ENCODE assay signal across 8 mouse cellular contexts in the genomic region with DNA sequence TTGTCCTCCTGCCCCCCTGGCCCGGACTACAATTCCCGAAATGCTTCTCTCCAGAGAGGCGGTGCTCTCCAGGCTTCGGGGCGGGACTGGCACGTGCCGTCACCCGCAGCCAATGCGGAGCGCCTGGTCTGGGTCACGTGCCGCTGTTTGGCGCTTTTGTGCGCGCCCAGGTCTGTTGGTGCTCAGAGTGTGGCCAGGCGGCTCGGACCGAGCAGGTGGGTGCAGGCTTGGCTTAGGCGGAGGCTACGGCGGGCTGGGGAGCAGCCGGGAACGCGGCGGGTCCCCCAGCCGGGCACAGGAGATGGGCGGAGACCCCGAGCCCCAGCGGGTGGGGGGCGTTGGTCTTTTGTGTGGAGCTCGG. TPM values are rescaled to one million over a fixed set of nuclear protein-coding genes. Genes with fewer than 3 reads are reported as not detected.
DNase-seq lines count a peak whose midpoint lies in the region; ATAC-seq and TF ChIP-seq lines count a peak whose summit lies in the region.

A gene (plus strand): TSS at position 106 of the 361 bp plus-strand sequence.

- ATAC-seq in embryonic facial prominence, embryonic 13.5 days (ENCODE audit: insufficient number of reproducible peaks, insufficient read depth, low FRiP score, low TSS enrichment, low read depth), result peak; percentile 97
- peak; percentile 94 for ATAC-seq in limb, embryonic 14.5 days (ENCODE audit: low FRiP score, low read depth)
- ATAC-seq in midbrain, postnatal 0 days (ENCODE audit: low FRiP score), result peak; percentile 95

- TF ChIP-seq POLR2A in limb, embryonic 14.5 days (IDR thresholded peaks at IDR 0.05; ENCODE audit: borderline replicate concordance, extremely low read depth, insufficient read depth, insufficient read length), result peak; percentile 99

- peak; percentile 91 for DNase-seq in 3134 (ENCODE audit: extremely low read depth, insufficient read length, low spot score)
- DNase-seq in adrenal gland, postnatal 36 days, result peak; percentile 96
- peak; percentile 92 for DNase-seq in heart, adult 8-10 months (ENCODE audit: low spot score)
- peak; percentile 95 for DNase-seq in kidney, adult 9 months
- peak; percentile 96 for DNase-seq in limb, embryonic 14.5 days (ENCODE audit: low spot score)
- peak; percentile 99 for DNase-seq in midbrain, postnatal 0 days (ENCODE audit: low spot score)
- peak; percentile 87 to 91 for DNase-seq in spleen, postnatal 14 days (ENCODE audit: low spot score in 2 of 2)

- no peaks in the 10 kb centered on the region for H3K27me3 ChIP-seq in embryonic facial prominence, embryonic 13.5 days
- no peaks in the 10 kb centered on the region for H3K27me3 ChIP-seq in limb, embryonic 14.5 days (ENCODE audit: control insufficient read depth, insufficient read depth, low read length)
- no peaks in the 10 kb centered on the region for H3K27me3 ChIP-seq in midbrain, postnatal 0 days (ENCODE audit: insufficient read depth, low read length)

- H3K9me3 ChIP-seq in embryonic facial prominence, embryonic 13.5 days, result no peaks in the 10 kb centered on the region
- no peaks in the 10 kb centered on the region for H3K9me3 ChIP-seq in limb, embryonic 14.5 days (ENCODE audit: control insufficient read depth, low read length)
- no peaks in the 10 kb centered on the region for H3K9me3 ChIP-seq in midbrain, postnatal 0 days (ENCODE audit: low read length)

- peaks cover 24% of the 10 kb centered on the region for H3K36me3 ChIP-seq in embryonic facial prominence, embryonic 13.5 days
- peaks cover 27% of the 10 kb centered on the region for H3K36me3 ChIP-seq in limb, embryonic 14.5 days (ENCODE audit: control insufficient read depth, insufficient read depth, low read length)
- H3K36me3 ChIP-seq in midbrain, postnatal 0 days (ENCODE audit: insufficient read depth, low read length), result no peaks in the 10 kb centered on the region

- peak within 1 kb of the TSS; percentile 95 for H3K4me2 ChIP-seq in embryonic facial prominence, embryonic 13.5 days
- H3K4me2 ChIP-seq in limb, embryonic 14.5 days (replicated peaks; ENCODE audit: low read depth, low read length, severe bottlenecking), result peak within 1 kb of the TSS; percentile 81
- H3K4me2 ChIP-seq in midbrain, postnatal 0 days (ENCODE audit: low read depth, low read length, poor library complexity, severe bottlenecking), result peak within 1 kb of the TSS; percentile 86

- H3K4me1 ChIP-seq in embryonic facial prominence, embryonic 13.5 days, result peaks cover 17% of the 10 kb centered on the region; the same call in 1 of the 2 replicates
- peaks cover 7% of the 10 kb centered on the region; the same call in 1 of the 2 replicates for H3K4me1 ChIP-seq in limb, embryonic 14.5 days (ENCODE audit: control insufficient read depth, insufficient read depth, low read length)
- H3K4me1 ChIP-seq in midbrain, postnatal 0 days (ENCODE audit: insufficient read depth, low read length), result peaks cover 22% of the 10 kb centered on the region; the same call in 1 of the 2 replicates

- H3K4me3 ChIP-seq in embryonic facial prominence, embryonic 13.5 days, result peak within 1 kb of the TSS; percentile 89
- peak within 1 kb of the TSS; percentile 86 for H3K4me3 ChIP-seq in limb, embryonic 14.5 days (replicated peaks; ENCODE audit: low read length)
- H3K4me3 ChIP-seq in midbrain, postnatal 0 days (ENCODE audit: low read depth, low read length), result peak within 1 kb of the TSS; percentile 94

- TF ChIP-seq CTCF in midbrain, postnatal 0 days (IDR thresholded peaks at IDR 0.05), result no peak

- peak within 1 kb of the TSS; percentile 95 for H3K9ac ChIP-seq in embryonic facial prominence, embryonic 13.5 days
- peak within 1 kb of the TSS; percentile 84 for H3K9ac ChIP-seq in limb, embryonic 14.5 days (ENCODE audit: low read depth, low read length, severe bottlenecking)
- H3K9ac ChIP-seq in midbrain, postnatal 0 days (replicated peaks; ENCODE audit: low read length, poor library complexity, severe bottlenecking), result peak within 1 kb of the TSS; percentile 99

- under 1% methylated on average over 30 of the region's 31 CpGs for WGBS in embryonic facial prominence, embryonic 13.5 days
- under 1% methylated on average over 31 of the region's 31 CpGs for WGBS in limb, embryonic 14.5 days
- WGBS in midbrain, postnatal 0 days, result 0% methylated on average over 31 of the region's 31 CpGs

- H3K27ac ChIP-seq in embryonic facial prominence, embryonic 13.5 days, result peak within 1 kb of the TSS; percentile 92
- peak within 1 kb of the TSS; percentile 83 for H3K27ac ChIP-seq in limb, embryonic 14.5 days (replicated peaks; ENCODE audit: low read depth, low read length)
- H3K27ac ChIP-seq in midbrain, postnatal 0 days (ENCODE audit: low read depth, low read length), result peak within 1 kb of the TSS; percentile 99

RNA-seq across cellular contexts. Expression of the gene that starts here (rescaled TPM):
- total RNA-seq in adrenal gland, postnatal 36 days (2021), result 10 to 100 TPM; 46.2 to 53.5 TPM
- polyA plus RNA-seq in embryonic facial prominence, embryonic 13.5 days (2015; fragmentation: Nextera tagmentation; extraction: Ambion mirVana), result 2,120 and 2,313 TPM in 2 replicates
- total RNA-seq in heart, adult 8-10 months (2022), result 10 to 100 TPM; 20.8 to 26.2 (median 22.0) TPM
- polyA plus RNA-seq in limb, embryonic 14.5 days (2012; rRNA removed), result 246 and 428 TPM in 2 replicates
- polyA plus RNA-seq in limb, embryonic 14.5 days (2014; fragmentation: Nextera tagmentation; extraction: Ambion mirVana), result 1,273 and 1,449 TPM in 2 replicates
- total RNA-seq in midbrain, postnatal 0 days (2014; rRNA removed), result 1,269 and 1,609 TPM in 2 replicates
- 6,261 and 6,359 TPM in 2 replicates for polyA plus RNA-seq in midbrain, postnatal 0 days (2015; fragmentation: Nextera tagmentation; extraction: Ambion mirVana)

Comparison
In these comparisons a context has a peak if more than half of its experiments do, and no peak if none do; other contexts are left out.
1. Peak in every context shown above with its lines: DNase-seq, ATAC-seq, H3K4me3 ChIP-seq and H3K27ac ChIP-seq.
2. RNA of the gene that starts here (total RNA-seq): 1,269 to 1,609 TPM in midbrain, postnatal 0 days; 46.2 to 53.5 TPM in adrenal gland, postnatal 36 days and 20.8 to 26.2 TPM in heart, adult 8-10 months; every median in the first group is over 10 times any median in the second.